Mouse (Mus musculus) spleen, postnatal 14 days (tissue): ENCODE results near the gene Atp6v1fnb.

Source experiments
- DNase-seq, 2 experiments: peaks; one replicate each; pipeline ENCODE4 v3.0.0; 2021 to 2022; ENCODE audit warnings: low spot score in 2 of 2

The Atp6v1fnb gene

DNA sequence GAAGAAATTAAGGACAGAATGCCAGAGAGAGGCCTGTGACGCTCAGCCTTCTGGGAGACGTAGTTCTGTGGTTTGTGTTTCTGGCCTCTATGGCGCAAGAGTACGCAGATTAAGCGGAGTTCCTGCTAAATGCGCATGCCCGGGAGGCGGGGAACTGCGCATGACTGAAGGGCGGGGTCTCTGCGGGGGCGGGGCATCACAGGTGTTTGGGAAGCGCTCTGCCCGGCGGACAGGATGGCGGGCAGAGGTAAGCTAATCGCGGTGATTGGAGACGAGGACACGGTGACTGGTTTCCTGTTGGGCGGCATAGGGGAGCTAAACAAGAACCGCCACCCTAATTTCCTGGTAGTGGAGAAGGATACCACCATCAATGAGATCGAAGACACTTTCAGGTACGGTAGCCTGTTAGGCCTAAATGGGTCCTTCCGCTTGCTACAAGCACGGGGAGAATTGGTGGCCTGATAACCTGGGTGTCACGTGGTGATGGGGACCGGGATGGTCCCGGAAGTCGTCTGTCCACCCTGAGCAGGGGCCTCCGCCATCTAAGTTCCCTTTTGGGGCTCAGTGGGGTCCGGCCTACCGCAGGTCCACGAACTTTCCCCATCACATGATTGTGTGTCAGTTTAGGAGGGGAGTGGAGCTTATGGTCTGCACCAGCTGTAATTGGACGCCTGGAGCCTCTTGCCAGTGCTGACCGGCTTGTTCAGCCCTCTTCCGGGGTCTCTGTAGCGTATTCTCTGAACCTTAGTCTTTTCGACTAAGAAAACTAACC is 3.5 kb upstream of the Atp6v1fnb start, which contains the start of gene Atp6v1f:
Gene Atp6v1f, plus strand, starts transcription at position 136 of the 772 bp plus-strand sequence.
- DNase-seq = peak; percentile 80 to 85

- DNase-seq = no peak
Observed at GRCm38 (mm10) chr6:29468851-29469250, 2.4 kb upstream of the Atp6v1fnb start.

DNA sequence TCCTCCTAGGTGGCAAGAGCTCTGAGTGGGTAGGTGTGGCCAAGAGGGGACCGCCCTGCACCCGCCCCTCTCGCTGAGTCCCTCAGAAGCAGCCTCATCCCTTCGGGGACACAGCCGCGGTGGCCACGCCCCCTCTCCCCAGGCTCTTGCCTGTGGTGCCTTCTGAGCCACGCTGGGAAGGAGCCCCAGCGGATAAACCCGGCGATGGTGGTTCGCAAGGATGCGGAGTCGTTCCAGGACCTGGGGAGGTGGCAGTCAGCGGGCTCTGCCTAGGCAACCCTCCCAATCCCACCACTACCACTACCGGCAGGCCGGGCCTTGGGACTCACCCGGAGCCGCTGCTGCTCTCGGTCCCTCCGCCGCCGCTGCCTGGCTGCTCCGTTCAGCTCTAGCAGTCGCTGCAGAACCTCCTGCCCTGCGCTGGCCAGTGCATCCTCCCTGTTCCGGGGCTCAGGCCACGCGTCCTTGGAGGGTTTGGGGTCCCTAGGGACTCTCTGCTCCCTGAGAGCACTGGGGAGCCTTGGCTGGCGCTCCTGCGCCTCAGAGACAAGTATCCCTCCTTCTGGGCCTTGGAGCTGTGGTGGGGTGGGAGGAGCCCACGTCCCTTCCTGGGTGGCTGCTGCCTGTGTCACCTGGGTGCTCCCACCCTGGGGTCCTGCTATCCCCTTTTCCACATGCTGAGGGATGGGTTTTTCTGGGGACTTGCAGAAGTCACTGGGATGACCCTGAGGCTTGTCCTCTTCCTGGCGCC is 2.9 kb downstream of the Atp6v1fnb start:
- DNase-seq = peak; percentile 37 to 58

GRCm38 (mm10) chr6:29474736-29475135 is 3.5 kb downstream of the Atp6v1fnb start:
- no peak for DNase-seq

- no peak for DNase-seq
Observed at GRCm38 (mm10) chr6:29482691-29483090, 11.5 kb downstream of the Atp6v1fnb start.

GRCm38 (mm10) chr6:29484716-29485559 is 13.7 kb downstream of the Atp6v1fnb start:
- DNase-seq = peak; percentile 32 to 65

- no peak for DNase-seq
Observed at GRCm38 (mm10) chr6:29485951-29486350, 14.7 kb downstream of the Atp6v1fnb start.

- no peak for DNase-seq
Observed at GRCm38 (mm10) chr6:29494101-29494500, 22.9 kb downstream of the Atp6v1fnb start.

DNA sequence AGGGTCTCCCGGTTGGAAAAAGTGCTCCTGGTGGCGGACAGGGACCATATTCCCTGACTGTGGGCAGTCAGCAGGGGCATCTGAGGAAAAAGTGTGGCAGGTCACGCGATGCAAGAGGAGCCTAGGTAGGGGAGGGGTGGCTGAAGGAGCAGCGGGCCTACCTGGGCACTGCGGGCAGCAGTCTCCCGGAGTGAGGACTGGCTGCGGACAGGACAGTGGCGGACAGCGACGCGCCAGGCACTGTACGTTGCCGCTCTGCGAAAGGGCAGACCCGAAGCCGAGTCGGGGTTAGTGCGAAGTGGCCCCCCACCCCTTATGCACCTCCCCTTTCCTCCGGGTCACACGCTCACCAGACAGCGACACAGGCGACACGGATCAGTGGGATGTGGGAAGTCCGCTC is 25.0 kb downstream of the Atp6v1fnb start:
- DNase-seq = no peak

GRCm38 (mm10) chr6:29497791-29498190 is 26.6 kb downstream of the Atp6v1fnb start:
- DNase-seq = no peak

DNA sequence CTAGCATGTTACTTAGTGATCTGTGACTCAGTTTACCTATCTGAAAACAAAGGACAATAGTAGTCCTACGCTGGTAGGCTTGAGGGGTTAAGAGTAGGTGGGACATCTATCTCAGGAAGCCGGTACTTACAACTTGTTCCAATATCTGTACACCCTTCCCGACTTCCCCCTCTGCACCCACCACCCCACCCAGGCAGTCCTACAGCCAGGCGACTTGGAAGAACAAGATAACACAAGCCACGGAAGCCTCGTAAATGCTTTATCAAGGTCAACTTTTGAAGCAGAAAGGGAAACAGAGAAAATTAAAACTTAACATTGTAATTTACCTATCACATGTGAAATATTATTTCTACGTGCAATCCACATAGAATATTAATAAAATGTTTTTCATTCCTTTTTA is 28.9 kb downstream of the Atp6v1fnb start:
- no peak for DNase-seq

DNA sequence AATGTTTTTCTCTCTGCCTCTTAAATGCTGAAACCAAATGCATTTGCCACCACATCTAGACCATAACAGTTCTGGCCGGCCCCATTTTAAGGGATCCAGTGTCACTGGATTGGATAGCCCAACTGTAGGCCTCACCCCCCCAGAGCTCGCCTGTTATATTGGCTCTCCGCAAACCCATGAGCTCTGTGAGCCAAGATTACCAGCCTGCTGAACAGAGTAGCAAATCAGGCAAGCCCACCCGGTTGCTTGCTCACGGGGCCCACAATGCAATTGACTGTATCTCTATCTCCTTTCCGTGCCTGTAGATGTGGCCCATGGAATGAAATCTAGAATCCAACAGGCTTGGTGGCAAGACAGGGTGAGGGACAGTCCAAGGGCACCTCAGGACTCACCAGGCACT is 29.6 kb downstream of the Atp6v1fnb start:
- DNase-seq = no peak

DNA sequence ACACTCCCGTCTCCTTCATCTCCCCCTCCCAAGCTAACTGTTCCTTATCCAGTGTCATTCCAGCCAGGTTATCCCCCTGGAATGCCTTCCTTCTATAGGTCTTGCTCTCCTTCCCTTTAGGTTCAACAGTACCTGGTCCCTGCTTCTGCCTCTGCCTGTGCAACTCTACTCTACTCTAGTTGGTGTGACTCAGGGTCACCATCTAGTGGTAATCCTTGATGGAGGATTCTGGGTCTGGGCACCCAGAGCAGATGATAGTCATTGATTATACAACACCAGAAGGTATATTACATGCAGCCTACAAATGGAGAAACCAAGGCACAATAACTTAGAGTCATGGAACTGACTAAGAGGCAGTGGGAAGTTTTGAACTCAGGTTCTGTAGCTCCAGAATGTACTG is 30.4 kb downstream of the Atp6v1fnb start:
- no peak for DNase-seq

DNA sequence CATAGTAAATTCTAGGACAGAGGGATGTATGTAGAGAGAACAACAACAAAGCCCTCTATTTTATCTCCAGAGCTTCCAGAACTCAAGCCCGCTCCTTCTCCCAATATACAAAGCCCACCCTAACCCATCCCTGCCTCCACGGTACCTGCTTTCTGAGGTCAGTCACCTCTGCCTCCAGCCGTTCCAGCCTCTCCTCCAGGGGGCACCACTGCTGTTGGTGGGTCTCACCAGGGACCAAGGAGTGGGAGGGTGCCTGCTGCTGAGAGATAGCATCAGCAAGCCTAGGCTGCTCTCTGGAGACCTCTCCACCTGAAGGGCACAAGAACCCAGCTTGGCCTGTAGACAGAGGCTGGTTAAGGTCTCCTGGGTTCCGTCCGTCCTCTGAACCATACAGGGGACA is 34.3 kb downstream of the Atp6v1fnb start:
- DNase-seq = no peak

DNA sequence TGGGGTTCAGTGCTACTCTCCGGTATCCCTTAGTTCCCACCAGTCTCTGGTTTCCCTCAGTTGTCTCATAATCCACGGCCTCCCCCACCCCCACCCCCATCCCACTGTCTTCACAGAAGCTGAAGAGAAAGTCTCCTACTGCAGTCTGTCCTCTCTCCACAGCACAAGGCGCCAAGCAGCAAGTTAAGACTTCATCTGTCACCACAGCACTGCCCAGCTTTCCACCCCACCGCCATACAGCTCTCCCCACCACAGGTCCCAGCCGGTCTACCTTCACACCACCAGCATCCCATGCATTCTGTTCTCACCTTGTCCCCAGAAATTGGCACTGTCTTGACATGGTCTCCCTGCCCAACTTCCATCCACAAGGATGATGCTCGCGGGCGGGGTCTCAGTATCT is 35.6 kb downstream of the Atp6v1fnb start:
- DNase-seq = no peak

- DNase-seq = no peak
Observed at GRCm38 (mm10) chr6:29507447-29508309, 36.4 kb downstream of the Atp6v1fnb start, which contains the start of gene Kcp. Gene Kcp, minus strand, starts transcription at chr6:29507952.

GRCm38 (mm10) chr6:29509086-29509485 is 37.8 kb downstream of the Atp6v1fnb start:
- no peak for DNase-seq

- no peak for DNase-seq
Observed at GRCm38 (mm10) chr6:29513284-29513683, 42.0 kb downstream of the Atp6v1fnb start.

DNA sequence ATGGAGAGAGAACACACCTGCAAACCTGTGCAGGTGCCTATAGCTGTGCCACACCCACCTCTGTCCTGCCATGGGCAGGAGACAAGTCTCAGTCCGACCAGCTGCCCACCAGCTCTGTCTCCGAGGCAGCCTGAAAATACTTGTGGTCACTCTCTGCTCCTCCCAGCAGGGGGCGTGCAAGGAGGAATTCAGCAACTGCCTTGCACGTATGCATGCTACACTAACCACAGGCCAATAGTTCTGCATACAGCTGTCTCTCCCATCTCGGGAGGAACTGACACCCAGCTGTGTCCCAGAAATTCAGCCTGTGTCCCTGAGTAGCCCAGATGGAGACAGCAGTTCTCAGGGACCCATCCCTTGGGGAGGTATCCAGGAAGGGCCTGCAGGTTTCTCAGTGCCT is 45.9 kb downstream of the Atp6v1fnb start:
- DNase-seq = peak; percentile 62 to 82

- no peak for DNase-seq
Observed at GRCm38 (mm10) chr6:29522626-29523300, 51.5 kb downstream of the Atp6v1fnb start.
